Mouse (Mus musculus) neural tube, embryonic 11.5 days (tissue): ENCODE measurements around the gene Usp33. TPM values are rescaled to one million over a fixed set of nuclear protein-coding genes. Genes with fewer than 3 reads are reported as not detected.
"Not testable (repeated sequence)": the region's sequence is repeated elsewhere in the genome, so short reads cannot be mapped to it uniquely, and the experiment has no call there.

ENCODE experiments used
- ATAC-seq: fragments of 200-750 bp; cut with Nextera tagmentation; 2 replicates; pipeline ENCODE4 v1.8.0; 2017; ENCODE audit warnings: moderate number of reproducible peaks, mild to moderate bottlenecking, moderate TSS enrichment, moderate library complexity; ENCODE audit not compliant: insufficient read depth, low FRiP score, low TSS enrichment
- DNase-seq: peaks from one replicate; pipeline ENCODE4 v3.0.0-alpha.2; 2015; ENCODE audit warnings: low spot score
- H3K27ac ChIP-seq: fragments of 300-500 bp; sonication (generic); 2 replicates; pipeline ENCODE4 v1.5.1; 2014; ENCODE audit warnings: low read depth, mild to moderate bottlenecking, low read length
- H3K27me3 ChIP-seq: fragments of 300-500 bp; sonication (generic); 2 replicates; pipeline ENCODE4 v1.6.1; 2014; ENCODE audit warnings: mild to moderate bottlenecking, low read length, mixed read lengths; ENCODE audit not compliant: control insufficient read depth, insufficient read depth
- H3K36me3 ChIP-seq: fragments of 300-500 bp; sonication (generic); 2 replicates; pipeline ENCODE4 v1.6.1; 2014; ENCODE audit warnings: mild to moderate bottlenecking, low read length, moderate library complexity, mixed read lengths; ENCODE audit not compliant: control insufficient read depth, insufficient read depth
- H3K4me1 ChIP-seq: fragments of 300-500 bp; sonication (generic); 2 replicates; pipeline ENCODE4 v1.6.1; 2014; ENCODE audit warnings: low read length, mixed read lengths; ENCODE audit not compliant: control insufficient read depth, insufficient read depth
- H3K4me2 ChIP-seq: fragments of 300-500 bp; sonication (generic); 2 replicates; pipeline ENCODE4 v1.6.1; 2014; ENCODE audit warnings: low read depth, mild to moderate bottlenecking, moderate library complexity
- H3K4me3 ChIP-seq: fragments of 300-500 bp; sonication (generic); 2 replicates; pipeline ENCODE4 v1.5.1; 2014; ENCODE audit warnings: low read depth, low read length
- H3K9ac ChIP-seq: fragments of 300-500 bp; sonication (generic); 2 replicates; pipeline ENCODE4 v1.6.1; 2014; ENCODE audit warnings: mild to moderate bottlenecking, low read length
- H3K9me3 ChIP-seq: fragments of 300-500 bp; sonication (generic); 2 replicates; pipeline ENCODE4 v1.6.1; 2016; ENCODE audit warnings: low read length; ENCODE audit not compliant: control insufficient read depth
- WGBS: fragments of 180-500 bp; shearing (Covaris S2); extraction: QIAGEN DNeasy Blood & Tissue Kit; methylation state at CpG from one replicate; pipeline ENCODE4 v1.1.7; 2014; 5-methylcytosine and 5-hydroxymethylcytosine counted together
- polyA plus RNA-seq: library from polyadenylated mRNA; unstranded; fragments of >200 nt; fragmentation: Nextera tagmentation; extraction: Ambion mirVana; gene quantifications from 2 replicates; pipeline ENCODE4 v1.2.1, GENCODE M21; 2014

The Usp33 gene
- polyA plus RNA-seq, 1 experiment from 2014 or later: 81.9 TPM

- Histone ChIP-seq H3K4me2 (no peak overlapping the region), H3K9ac (no peak overlapping the region), H3K27me3 (no peaks in the 10 kb centered on the region), H3K27ac (no peak overlapping the region), H3K4me3 (no peak overlapping the region), H3K9me3 (no peaks in the 10 kb centered on the region), H3K36me3 (peaks cover 2% of the 10 kb centered on the region; the same call in 1 of the 2 replicates), H3K4me1 (no peaks in the 10 kb centered on the region)
- no peak for DNase-seq
- 92% methylated on average over 9 of the region's 9 CpGs for WGBS
- ATAC-seq: no peak
Observed at GRCm38 (mm10) chr3:152309250-152309645, 37.0 kb upstream of the Usp33 start.

- DNase-seq, H3K4me1 ChIP-seq, H3K36me3 ChIP-seq, H3K4me2 ChIP-seq, ATAC-seq, H3K27me3 ChIP-seq, H3K4me3 ChIP-seq, H3K9me3 ChIP-seq, H3K9ac ChIP-seq, H3K27ac ChIP-seq: not testable (repeated sequence)
- WGBS: 80% methylated on average over 14 of the region's 14 CpGs
Observed at GRCm38 (mm10) chr3:152314666-152315065, 31.6 kb upstream of the Usp33 start.

GRCm38 (mm10) chr3:152315613-152316012 lies 30.7 kb upstream of the Usp33 start:
- no peak overlapping the region for H3K4me3 ChIP-seq
- no peak overlapping the region for H3K4me2 ChIP-seq
- H3K9me3 ChIP-seq: no peaks in the 10 kb centered on the region
- ATAC-seq: peak; percentile 72; the same call in 1 of the 2 replicates
- H3K27ac ChIP-seq: no peak overlapping the region
- peak; percentile 85 for DNase-seq
- H3K9ac ChIP-seq: no peak overlapping the region
- H3K4me1 ChIP-seq: no peaks in the 10 kb centered on the region
- WGBS: 19% methylated on average over 7 of the region's 7 CpGs
- peaks cover 2% of the 10 kb centered on the region; the same call in 1 of the 2 replicates for H3K36me3 ChIP-seq
- H3K27me3 ChIP-seq: no peaks in the 10 kb centered on the region

GRCm38 (mm10) chr3:152316447-152317173 lies 29.7 kb upstream of the Usp33 start:
- not testable (repeated sequence) for H3K9ac ChIP-seq, H3K27me3 ChIP-seq, H3K4me2 ChIP-seq, DNase-seq, H3K4me3 ChIP-seq, H3K36me3 ChIP-seq, H3K27ac ChIP-seq, H3K4me1 ChIP-seq, ATAC-seq, H3K9me3 ChIP-seq
- 90% methylated on average over 9 of the region's 9 CpGs for WGBS

- 91% methylated on average over 10 of the region's 10 CpGs for WGBS
Observed at GRCm38 (mm10) chr3:152320972-152321645, 25.2 kb upstream of the Usp33 start.

GRCm38 (mm10) chr3:152321765-152322547 lies 24.3 kb upstream of the Usp33 start:
- H3K4me1 ChIP-seq: no peaks in the 10 kb centered on the region
- no peak overlapping the region for H3K4me2 ChIP-seq
- no peaks in the 10 kb centered on the region for H3K9me3 ChIP-seq
- no peaks in the 10 kb centered on the region for H3K27me3 ChIP-seq
- DNase-seq (no peak), ATAC-seq (no peak)
- no peaks in the 10 kb centered on the region; the same call in none of the 2 replicates for H3K36me3 ChIP-seq
- WGBS: 93% methylated on average over 8 of the region's 8 CpGs
- H3K4me3 ChIP-seq: no peak overlapping the region
- no peak overlapping the region for H3K9ac ChIP-seq
- H3K27ac ChIP-seq: no peak overlapping the region

More at GRCm38 (mm10) chr3:152320972-152321645, 25.2 kb upstream of the Usp33 start:
- no peaks in the 10 kb centered on the region for H3K9me3 ChIP-seq
- H3K27ac ChIP-seq: no peak overlapping the region
- no peaks in the 10 kb centered on the region for H3K4me1 ChIP-seq
- no peak for DNase-seq
- no peaks in the 10 kb centered on the region for H3K27me3 ChIP-seq
- H3K36me3 ChIP-seq: no peaks in the 10 kb centered on the region; the same call in none of the 2 replicates
- H3K4me2 ChIP-seq: no peak overlapping the region
- ATAC-seq: no peak
- no peak overlapping the region for H3K4me3 ChIP-seq
- H3K9ac ChIP-seq: no peak overlapping the region

GRCm38 (mm10) chr3:152332104-152332503 lies 14.2 kb upstream of the Usp33 start:
- Histone ChIP-seq H3K9me3 (no peaks in the 10 kb centered on the region), H3K4me2 (no peak overlapping the region), H3K27ac (no peak overlapping the region), H3K4me1 (no peaks in the 10 kb centered on the region), H3K36me3 (peaks cover 11% of the 10 kb centered on the region), H3K9ac (no peak overlapping the region), H3K27me3 (no peaks in the 10 kb centered on the region), H3K4me3 (no peak overlapping the region)
- ATAC-seq: no peak
- DNase-seq: no peak
- 94% methylated on average over 6 of the region's 6 CpGs for WGBS

GRCm38 (mm10) chr3:152332545-152333300 lies 13.6 kb upstream of the Usp33 start:
- H3K9ac ChIP-seq: no peak overlapping the region
- no peak overlapping the region for H3K4me3 ChIP-seq
- no peak overlapping the region for H3K4me2 ChIP-seq
- H3K9me3 ChIP-seq: no peaks in the 10 kb centered on the region
- H3K4me1 ChIP-seq: no peaks in the 10 kb centered on the region
- no peaks in the 10 kb centered on the region for H3K27me3 ChIP-seq
- 93% methylated on average over 15 of the region's 15 CpGs for WGBS
- no peak for DNase-seq
- ATAC-seq: no peak
- H3K36me3 ChIP-seq: peaks cover 13% of the 10 kb centered on the region
- no peak overlapping the region for H3K27ac ChIP-seq
